Mouse (Mus musculus): Measurements from ENCODE around the gene Rad23b. TPM values are rescaled to one million over a fixed set of nuclear protein-coding genes. Genes with fewer than 3 reads are reported as not detected.
"Not testable (repeated sequence)": the region's sequence is repeated elsewhere in the genome, so short reads cannot be mapped to it uniquely, and the experiment has no call there.

Gene Rad23b
- polyA plus RNA-seq, 1 experiment from 2014 or later: 97.0 TPM

DNA sequence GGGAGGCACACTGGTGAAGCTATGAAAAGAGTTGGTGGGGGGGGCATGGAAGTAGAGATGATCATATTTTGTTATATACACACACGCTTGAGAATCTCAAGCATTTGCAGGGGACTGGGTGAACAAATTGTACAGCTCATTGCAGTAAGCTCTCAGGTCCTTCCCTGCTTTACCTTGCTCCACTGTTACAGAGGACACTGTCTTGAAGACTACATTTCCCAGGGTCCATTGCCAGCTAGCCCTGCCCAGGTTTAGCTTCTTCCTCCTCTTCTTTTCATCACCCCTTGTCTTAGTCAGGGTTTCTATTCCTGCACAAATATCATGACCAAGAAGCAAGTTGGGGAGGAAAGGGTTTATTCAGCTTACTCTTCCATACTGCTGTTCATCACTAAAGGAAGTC, 56.7 kb downstream of the Rad23b start:
- Histone ChIP-seq H3K4me3 (no peak overlapping the region), H3K9me3 (no peaks in the 10 kb centered on the region), H3K4me2 (no peak overlapping the region), H3K4me1 (no peaks in the 10 kb centered on the region), H3K27ac (no peak overlapping the region), H3K36me3 (no peaks in the 10 kb centered on the region), H3K27me3 (no peaks in the 10 kb centered on the region), H3K9ac (no peak overlapping the region)
- ATAC-seq (ENCODE audit: insufficient number of reproducible peaks, low FRiP score, low TSS enrichment, low read depth): no peak
- WGBS: 92% methylated on average over 1 of the region's 1 CpGs

GRCm38 (mm10) chr4:55408081-55408480, 58.2 kb downstream of the Rad23b start:
- Histone ChIP-seq H3K9me3 (no peaks in the 10 kb centered on the region), H3K27ac (no peak overlapping the region), H3K4me2 (no peak overlapping the region), H3K4me1 (no peaks in the 10 kb centered on the region), H3K4me3 (no peak overlapping the region), H3K36me3 (no peaks in the 10 kb centered on the region), H3K9ac (no peak overlapping the region), H3K27me3 (no peaks in the 10 kb centered on the region)
- no peak for ATAC-seq (ENCODE audit: insufficient number of reproducible peaks, low FRiP score, low TSS enrichment, low read depth)
- 44% methylated on average over 2 of the region's 2 CpGs for WGBS

GRCm38 (mm10) chr4:55409025-55409424, 59.2 kb downstream of the Rad23b start:
- ATAC-seq (ENCODE audit: insufficient number of reproducible peaks, low FRiP score, low TSS enrichment, low read depth): no peak
- Histone ChIP-seq H3K27ac (no peak overlapping the region), H3K4me2 (no peak overlapping the region), H3K9me3 (no peaks in the 10 kb centered on the region), H3K27me3 (no peaks in the 10 kb centered on the region), H3K36me3 (no peaks in the 10 kb centered on the region), H3K4me1 (no peaks in the 10 kb centered on the region), H3K4me3 (no peak overlapping the region), H3K9ac (no peak overlapping the region)
- 97% methylated on average over 16 of the region's 16 CpGs for WGBS

GRCm38 (mm10) chr4:55409578-55410224, 59.9 kb downstream of the Rad23b start:
- not testable (repeated sequence) for ATAC-seq (ENCODE audit: insufficient number of reproducible peaks, low FRiP score, low TSS enrichment, low read depth); H3K4me1 ChIP-seq; H3K4me3 ChIP-seq; H3K27ac ChIP-seq; H3K27me3 ChIP-seq; H3K9ac ChIP-seq; H3K36me3 ChIP-seq; H3K4me2 ChIP-seq; H3K9me3 ChIP-seq
- 88% methylated on average over 1 of the region's 1 CpGs for WGBS

DNA sequence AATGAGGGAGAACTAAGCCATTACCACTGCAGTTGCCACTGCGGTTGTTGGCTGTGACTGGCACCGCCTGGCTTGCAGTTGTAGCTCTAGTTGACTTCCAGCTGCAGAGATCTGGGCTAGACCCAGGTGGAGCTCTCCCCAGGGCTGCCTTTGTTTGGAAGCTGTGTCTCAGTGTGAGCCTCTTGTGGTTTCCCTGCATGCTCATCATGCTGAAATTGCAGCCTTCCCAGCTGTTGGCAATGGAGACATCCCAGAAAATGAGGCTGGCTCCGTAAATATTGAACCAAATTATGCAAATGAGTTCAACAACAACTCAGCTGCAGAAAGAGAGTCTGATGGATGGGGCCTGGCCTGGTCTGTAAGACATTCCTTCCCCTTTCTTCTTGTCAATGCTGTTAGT, 66.0 kb downstream of the Rad23b start:
- no peak for ATAC-seq (ENCODE audit: insufficient number of reproducible peaks, low FRiP score, low TSS enrichment, low read depth)
- no peak overlapping the region for H3K27ac ChIP-seq

DNA sequence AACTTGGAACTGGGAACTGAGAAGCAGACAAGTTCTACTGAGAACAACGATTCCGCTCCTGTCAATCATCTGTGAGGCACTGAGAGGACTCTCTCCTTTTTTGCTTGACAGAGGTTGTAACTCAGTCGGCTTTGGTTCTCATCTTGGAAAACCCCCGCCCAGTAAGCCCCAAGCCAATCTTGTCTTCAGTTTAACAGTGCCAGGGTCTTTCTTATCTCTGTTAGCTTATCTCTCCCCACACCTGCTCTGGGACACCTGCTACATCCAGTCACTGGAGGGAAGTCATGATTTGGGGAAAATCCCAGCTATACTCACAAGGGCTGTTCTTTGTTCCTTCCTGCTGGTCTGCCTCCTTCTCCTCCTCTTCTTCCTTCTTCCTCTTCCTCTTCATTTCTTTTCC, 76.4 kb downstream of the Rad23b start:
- WGBS: 68% methylated on average over 4 of the region's 4 CpGs
- H3K9ac ChIP-seq: no peak overlapping the region
- ATAC-seq (ENCODE audit: insufficient number of reproducible peaks, low FRiP score, low TSS enrichment, low read depth): no peak
- H3K9me3 ChIP-seq: no peaks in the 10 kb centered on the region
- no peak overlapping the region for H3K4me3 ChIP-seq
- H3K4me2 ChIP-seq: no peak overlapping the region
- H3K4me1 ChIP-seq: no peaks in the 10 kb centered on the region
- no peak overlapping the region for H3K27ac ChIP-seq
- no peaks in the 10 kb centered on the region for H3K27me3 ChIP-seq
- H3K36me3 ChIP-seq: no peaks in the 10 kb centered on the region

More for the DNA sequence above, 66.0 kb downstream of the Rad23b start:
- no peaks in the 10 kb centered on the region for H3K9me3 ChIP-seq
- H3K9ac ChIP-seq: no peak overlapping the region
- H3K27me3 ChIP-seq: no peaks in the 10 kb centered on the region
- H3K4me2 ChIP-seq: no peak overlapping the region
- H3K4me1 ChIP-seq: no peaks in the 10 kb centered on the region
- no peak overlapping the region for H3K4me3 ChIP-seq
- WGBS: 53% methylated on average over 3 of the region's 3 CpGs
- no peaks in the 10 kb centered on the region for H3K36me3 ChIP-seq

Other genes starting within 250 kb of the Rad23b start
- 46.1 and 46.9 TPM in 2 replicates for gene Klf4, start 182.4 kb downstream of the Rad23b start, polyA plus RNA-seq (2015; fragmentation: Nextera tagmentation; extraction: Ambion mirVana)

Data from limb, embryonic 15.5 days (tissue).